Mouse (Mus musculus): ENCODE measurements around the gene Gm44503.

Gene Gm44503

GRCm38 (mm10) chr9:72958521-72959450, at the start of gene Gm44503, which contains the start of gene Dyx1c1:
Gene Gm44503 (plus strand): TSS chr9:72958852.
Gene Dyx1c1 (plus strand): TSS chr9:72958785.
- peak; percentile 83 for DNase-seq (ENCODE audit: low spot score)

DNA sequence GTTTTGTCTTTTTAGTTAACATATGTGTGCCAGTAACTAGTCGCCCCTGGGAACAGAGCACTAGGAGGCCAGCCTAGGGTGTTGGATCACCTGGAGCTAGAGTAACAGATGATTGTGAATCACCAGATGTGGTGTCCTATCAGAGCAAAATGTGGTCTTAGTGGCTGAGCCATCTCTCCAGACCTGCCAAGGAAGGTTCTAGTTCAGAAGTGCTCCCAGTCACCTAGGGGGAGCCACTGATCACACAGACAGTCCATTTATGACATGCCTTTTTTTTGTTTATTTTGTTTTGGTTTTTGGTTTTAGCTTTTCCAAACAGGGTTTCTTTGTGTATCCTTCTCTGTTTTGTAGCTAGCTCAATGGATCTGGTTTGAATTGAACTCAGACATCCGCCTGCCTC, 47.3 kb upstream of the Gm44503 start:
- DNase-seq (ENCODE audit: low spot score) = no peak

DNA sequence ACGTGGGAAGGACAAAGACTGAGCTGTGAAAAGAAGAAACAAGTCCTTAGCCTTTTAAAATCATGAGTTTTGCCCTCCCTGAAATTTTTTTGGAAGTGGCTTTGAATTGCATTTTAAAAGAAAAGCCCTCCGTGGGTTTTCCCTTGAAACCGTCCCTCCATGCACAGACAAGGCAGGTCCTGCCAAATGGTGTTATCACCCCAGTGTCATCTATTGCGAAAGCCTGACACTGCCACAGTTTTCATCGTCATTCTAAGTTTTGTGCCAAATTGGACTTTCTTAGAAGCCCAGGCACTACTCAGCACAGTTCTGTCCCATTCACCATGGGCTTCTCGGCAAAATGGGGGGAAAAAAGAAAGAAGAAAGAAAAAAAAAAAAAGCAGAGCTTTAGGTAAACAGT, 45.1 kb upstream of the Gm44503 start:
- DNase-seq (ENCODE audit: low spot score) = peak; percentile 16

- DNase-seq (ENCODE audit: low spot score) = peak; percentile 26
Measured at GRCm38 (mm10) chr9:72915728-72916127, 42.9 kb upstream of the Gm44503 start.

DNA sequence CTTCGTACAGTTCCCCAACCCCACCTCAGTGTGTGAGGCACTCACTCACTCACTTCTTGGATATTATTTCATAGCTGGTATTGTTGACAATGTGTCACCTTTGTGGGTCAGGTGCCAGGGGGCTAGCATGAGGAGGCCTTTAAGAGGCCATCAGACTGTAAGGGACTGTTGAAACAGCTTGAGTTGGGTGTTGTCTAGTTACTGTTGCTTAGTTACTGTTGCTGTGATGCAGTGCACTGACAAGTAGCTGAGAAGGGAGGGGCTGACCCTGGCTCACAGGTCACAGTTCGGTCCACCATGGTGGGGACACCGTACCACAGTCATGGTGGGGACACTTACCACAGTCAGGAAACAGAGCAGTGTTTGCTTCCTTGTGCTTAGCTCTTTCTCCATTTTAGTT, 35.6 kb upstream of the Gm44503 start:
- no peak for DNase-seq (ENCODE audit: low spot score)

DNA sequence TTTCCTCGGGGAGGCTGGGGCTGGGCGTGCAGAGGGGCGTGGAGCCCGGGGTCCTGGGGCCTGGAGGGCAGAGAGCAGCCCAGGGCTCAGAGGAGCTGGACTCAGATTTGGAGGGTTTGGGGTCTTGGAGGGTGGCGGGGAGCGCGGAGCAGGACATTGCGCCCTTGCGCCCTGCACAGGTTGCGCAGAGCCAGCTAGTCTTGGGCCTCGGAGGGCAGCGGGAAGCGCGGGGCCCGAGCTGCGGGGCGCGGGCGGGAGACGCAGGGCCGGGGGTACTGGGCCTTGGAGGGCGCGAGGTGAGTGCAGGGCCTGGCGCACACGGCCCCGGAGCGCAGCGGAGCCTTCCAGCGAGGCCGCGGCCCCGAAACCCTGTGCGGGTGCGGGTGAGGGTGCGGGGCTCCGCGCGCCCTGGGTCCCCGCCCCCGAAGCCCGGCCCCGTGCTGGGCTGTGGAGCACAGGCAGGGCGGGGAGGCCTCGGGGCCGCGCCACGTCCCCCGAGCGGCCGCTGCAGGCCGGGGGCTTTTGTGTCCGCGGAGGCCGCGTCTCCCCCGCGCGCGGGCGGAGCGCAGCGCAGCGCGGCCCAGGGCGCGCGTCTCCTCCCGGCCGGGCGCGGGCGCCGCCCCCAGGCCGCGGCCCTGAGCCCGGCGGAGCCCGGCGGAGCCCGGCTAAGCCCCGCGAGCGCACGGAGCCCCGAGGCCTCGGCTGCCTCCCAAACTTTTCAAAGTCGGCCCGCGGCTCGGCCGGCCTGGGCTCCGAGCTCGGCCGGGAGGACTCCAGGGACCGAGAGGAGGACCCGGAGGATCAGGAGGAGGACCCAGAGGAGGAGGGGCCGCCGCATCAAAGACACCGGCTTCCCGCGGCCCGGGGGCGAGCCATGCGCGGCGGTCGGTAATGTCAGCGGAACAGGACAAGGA, 33.4 kb upstream of the Gm44503 start, which contains the start of gene Pygo1:
Gene Pygo1, plus strand, starts transcription at position 625 of the 914 bp plus-strand sequence.
- peak; percentile 77 for DNase-seq (ENCODE audit: low spot score)

DNA sequence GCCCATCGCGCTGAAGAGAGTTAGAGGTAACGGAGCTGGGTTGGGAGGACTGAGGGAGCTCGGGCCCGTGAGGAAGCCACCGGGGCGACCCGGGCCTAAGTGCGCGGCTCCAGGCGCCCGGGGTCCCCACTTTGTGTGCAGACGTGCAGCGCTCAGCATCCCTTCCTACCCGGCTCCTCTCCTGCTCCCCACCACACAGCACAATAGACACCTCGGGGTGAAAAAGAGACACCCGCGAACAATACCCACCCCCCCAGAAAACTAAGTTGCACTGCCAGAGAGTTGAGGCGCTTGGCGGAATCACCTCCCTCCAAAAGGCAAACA, 32.8 kb upstream of the Gm44503 start:
- DNase-seq (ENCODE audit: low spot score) = no peak

DNA sequence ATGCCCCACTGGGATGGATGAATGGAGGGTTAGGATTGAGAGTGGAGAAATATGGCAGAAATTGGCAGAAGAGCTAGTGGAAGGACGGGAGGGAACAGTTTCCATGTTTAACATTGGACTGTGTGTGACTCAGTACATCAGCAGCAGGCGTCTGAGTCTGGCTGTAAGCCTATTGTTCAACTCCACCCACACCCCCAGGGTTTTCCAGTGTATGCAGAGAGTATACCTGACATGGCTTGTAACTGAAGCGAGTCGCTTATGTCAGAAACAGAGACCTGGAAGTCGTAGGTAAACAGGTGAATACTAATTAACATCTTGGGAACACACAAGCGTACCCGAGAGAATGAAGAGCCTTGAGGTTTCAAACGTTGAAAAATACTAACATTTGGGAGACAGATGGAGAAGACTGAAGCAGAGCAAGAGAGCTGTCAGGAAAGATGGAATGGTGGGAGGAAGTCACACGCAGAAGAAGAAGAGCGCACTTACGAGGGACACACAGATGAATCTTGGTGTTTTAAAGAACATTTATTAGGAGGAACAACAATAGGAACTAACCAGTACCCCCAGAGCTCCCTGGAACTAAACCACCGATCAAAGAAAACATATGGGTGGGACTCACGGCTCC, 27.4 kb upstream of the Gm44503 start:
- DNase-seq (ENCODE audit: low spot score) = no peak

GRCm38 (mm10) chr9:72935309-72935708, 23.3 kb upstream of the Gm44503 start:
- no peak for DNase-seq (ENCODE audit: low spot score)

DNA sequence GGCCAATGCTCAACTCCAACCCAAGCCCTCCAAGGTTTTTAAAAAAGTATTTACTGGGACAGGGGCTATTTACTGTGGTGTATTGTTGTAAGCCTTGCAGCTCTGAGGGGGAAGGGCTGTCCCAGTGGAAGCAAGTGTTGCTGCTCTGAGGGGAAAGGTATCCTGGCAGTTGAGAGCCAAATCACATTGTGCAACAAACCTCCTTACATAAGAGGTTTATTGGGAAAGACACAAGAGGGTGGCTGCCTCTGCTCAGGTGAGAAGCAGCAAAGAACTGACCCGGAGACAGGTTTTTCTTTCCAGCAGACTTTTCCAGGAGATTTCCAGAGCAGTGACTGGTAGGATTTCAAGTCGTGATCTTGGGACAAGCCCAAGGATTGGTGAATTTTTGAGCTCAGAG, 22.4 kb upstream of the Gm44503 start:
- no peak for DNase-seq (ENCODE audit: low spot score)

DNA sequence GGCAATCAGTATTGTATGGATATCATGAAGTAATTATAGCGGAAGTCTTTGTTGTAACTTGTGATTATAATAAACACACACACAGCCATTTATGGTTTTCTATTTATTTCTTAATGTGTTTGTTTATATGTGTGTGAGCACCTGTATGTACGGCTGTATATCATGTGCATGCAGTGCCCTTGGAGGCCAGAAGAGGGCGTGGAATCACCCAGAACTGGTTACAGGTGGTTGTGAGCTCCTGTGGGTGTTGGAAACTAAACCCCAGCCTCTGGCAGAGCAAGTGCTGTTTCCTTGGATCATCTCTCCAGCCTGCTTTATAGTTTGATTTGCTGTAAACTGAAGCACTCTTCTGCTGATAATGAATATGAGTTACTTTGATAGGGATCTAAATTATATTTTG, 15.2 kb upstream of the Gm44503 start:
- DNase-seq (ENCODE audit: low spot score) = no peak

- DNase-seq (ENCODE audit: low spot score) = no peak
Measured at GRCm38 (mm10) chr9:72944286-72944685, 14.4 kb upstream of the Gm44503 start.

GRCm38 (mm10) chr9:72947010-72947409, 11.6 kb upstream of the Gm44503 start:
- no peak for DNase-seq (ENCODE audit: low spot score)

GRCm38 (mm10) chr9:72949572-72949971, 9.1 kb upstream of the Gm44503 start:
- no peak for DNase-seq (ENCODE audit: low spot score)

GRCm38 (mm10) chr9:72954746-72955145, 3.9 kb upstream of the Gm44503 start:
- DNase-seq (ENCODE audit: low spot score) = peak; percentile 56

GRCm38 (mm10) chr9:72955546-72955945, 3.1 kb upstream of the Gm44503 start:
- DNase-seq (ENCODE audit: low spot score) = peak; percentile 58

- no peak for DNase-seq (ENCODE audit: low spot score)
Measured at GRCm38 (mm10) chr9:72961346-72961745, 2.7 kb downstream of the Gm44503 start.

DNA sequence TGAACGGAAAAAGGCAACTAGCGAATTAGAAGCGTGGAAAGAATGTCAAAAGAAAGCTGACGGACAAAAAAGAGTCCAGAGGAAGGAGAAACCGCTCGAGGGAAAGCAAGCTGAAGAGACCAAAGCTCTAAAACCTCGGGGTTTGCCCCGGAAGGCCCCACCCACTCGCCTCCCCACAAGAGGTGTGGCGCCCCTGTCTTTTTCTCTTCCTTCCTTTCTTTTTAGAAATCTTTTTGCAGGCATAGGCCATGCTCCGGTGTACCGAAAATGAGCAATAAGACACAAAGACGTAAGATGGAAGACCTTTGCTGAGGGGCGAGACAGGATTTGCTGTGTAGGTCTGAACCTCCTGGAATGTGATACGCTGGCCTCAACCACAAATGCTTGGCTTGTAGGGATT, 3.3 kb downstream of the Gm44503 start:
- DNase-seq (ENCODE audit: low spot score) = no peak

- peak; percentile 48 for DNase-seq (ENCODE audit: low spot score)
Measured at GRCm38 (mm10) chr9:72968349-72969061, 9.9 kb downstream of the Gm44503 start.

DNA sequence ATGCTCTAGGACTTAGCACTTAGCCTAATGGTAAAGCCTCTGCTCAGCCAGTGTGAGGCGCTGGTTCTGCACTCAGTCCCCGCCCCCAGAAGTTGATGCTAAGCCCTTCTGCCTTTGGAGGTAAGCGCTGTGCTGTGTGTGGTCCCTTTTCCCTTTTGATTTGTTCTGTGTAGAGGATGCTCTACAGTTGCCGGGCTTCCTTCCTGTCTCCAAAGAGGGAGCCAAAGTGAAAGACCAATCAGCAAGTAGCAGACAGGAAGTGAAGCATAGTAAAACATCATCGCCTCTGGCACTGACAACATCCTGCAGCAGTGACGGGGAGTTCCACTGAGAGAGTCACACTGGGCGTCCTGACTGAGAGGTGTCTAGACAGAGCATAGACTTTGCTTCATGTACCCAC, 11.2 kb downstream of the Gm44503 start:
- no peak for DNase-seq (ENCODE audit: low spot score)

GRCm38 (mm10) chr9:72972435-72972834, 13.8 kb downstream of the Gm44503 start:
- no peak for DNase-seq (ENCODE audit: low spot score)

- DNase-seq (ENCODE audit: low spot score) = no peak
Measured at GRCm38 (mm10) chr9:72972984-72973383, 14.3 kb downstream of the Gm44503 start.

All from testis, postnatal 10 days (tissue).